Comparison of ENCODE assay signal across 22 mouse cellular contexts in genomic region chr7:100871355-100871754, GRCm38 (mm10). TPM values are rescaled to one million over a fixed set of nuclear protein-coding genes. Genes with fewer than 3 reads are reported as not detected.
DNase-seq lines count a peak whose midpoint lies in the region; ATAC-seq lines count a peak whose summit lies in the region.
"Had no signal": no experiment of that assay in that cellular context is flagged by ENCODE, and none has a peak within 500 bp of the region (broad histone marks: within the 10 kb centered on the region; RNA-seq: fewer than 3 reads in every experiment).

No protein-coding gene starts in this region.

- no peak overlapping the region for H3K27ac ChIP-seq in midbrain, embryonic 13.5 days
- H3K27ac ChIP-seq: embryonic facial prominence, embryonic 13.5 days; embryonic facial prominence, embryonic 15.5 days; forebrain, embryonic 10.5 days; forebrain, embryonic 12.5 days had no signal

- no peaks in the 10 kb centered on the region for H3K9me3 ChIP-seq in midbrain, embryonic 13.5 days
- H3K9me3 ChIP-seq: embryonic facial prominence, embryonic 13.5 days; embryonic facial prominence, embryonic 15.5 days; forebrain, embryonic 10.5 days; forebrain, embryonic 12.5 days; G1E had no signal

- no peak overlapping the region for H3K4me2 ChIP-seq in midbrain, embryonic 13.5 days (replicated peaks)
- H3K4me2 ChIP-seq: embryonic facial prominence, embryonic 13.5 days; embryonic facial prominence, embryonic 15.5 days; forebrain, embryonic 12.5 days had no signal

- no peaks in the 10 kb centered on the region for H3K27me3 ChIP-seq in midbrain, embryonic 13.5 days
- H3K27me3 ChIP-seq: embryonic facial prominence, embryonic 13.5 days; embryonic facial prominence, embryonic 15.5 days; forebrain, embryonic 12.5 days; Patski had no signal

- peaks cover 20% of the 10 kb centered on the region for H3K36me3 ChIP-seq in midbrain, embryonic 13.5 days
- H3K36me3 ChIP-seq: G1E had no signal

- 97% methylated on average over 4 of the region's 4 CpGs for WGBS in midbrain, embryonic 13.5 days

- ATAC-seq in midbrain, embryonic 13.5 days, result no peak
- ATAC-seq: activated CD4-positive, CD25-positive, alpha-beta regulatory T cell, adult 4 months; forebrain, embryonic 14.5 days; forebrain, embryonic 16.5 days; Patski had no signal

- no peak overlapping the region for H3K4me3 ChIP-seq in midbrain, embryonic 13.5 days (replicated peaks)
- H3K4me3 ChIP-seq: embryonic facial prominence, embryonic 13.5 days; embryonic facial prominence, embryonic 15.5 days; erythroblast, embryonic 14.5 days; forebrain, embryonic 10.5 days; forebrain, embryonic 12.5 days had no signal

- no peak overlapping the region for H3K9ac ChIP-seq in midbrain, embryonic 13.5 days (replicated peaks)
- H3K9ac ChIP-seq: embryonic facial prominence, embryonic 13.5 days; embryonic facial prominence, embryonic 15.5 days; forebrain, embryonic 12.5 days had no signal

- no peaks in the 10 kb centered on the region for H3K4me1 ChIP-seq in midbrain, embryonic 13.5 days (replicated peaks)
- H3K4me1 ChIP-seq: embryonic facial prominence, embryonic 13.5 days; forebrain, embryonic 12.5 days had no signal

- DNase-seq in 3134 (ENCODE audit: extremely low read depth, insufficient read length, low spot score), result peak; percentile 22
- peak; percentile 18 for DNase-seq in 416B (ENCODE audit: low read depth)
- peak; percentile 11 for DNase-seq in adipocyte (ENCODE audit: low spot score)
- no peak for DNase-seq in layer of hippocampus, adult 9-11 months
- DNase-seq: cerebellum, adult 11 months; cerebellum, adult 18-20 months; cerebellum, adult 8-10 months; cerebellum, adult 9-11 months; cerebellum, postnatal 14 days; cerebellum, postnatal 36 days; embryo, embryonic 11 days had no signal

RNA-seq across cellular contexts. Expression of gene Relt, which starts 8.1 kb away (rescaled TPM):
- polyA plus RNA-seq in midbrain, embryonic 13.5 days (2015; fragmentation: Nextera tagmentation; extraction: Ambion mirVana), result 2.7 and 3.5 TPM in 2 replicates
